Mouse (Mus musculus): ENCODE measurements at regions not wholly inside any gene's neighbourhood (a gene's known extent, or its start where the extent isn't known, plus 50 kb on each side); places are given as distances from the start of the nearest gene placed in this dataset.

GRCm38 (mm10) chr11:45265989-45266302, 585.9 kb upstream of the Clint1 start:
- DNase-seq (ENCODE audit: low spot score): peak; percentile 90

GRCm38 (mm10) chr11:45269215-45269614, 582.6 kb upstream of the Clint1 start:
- Histone ChIP-seq H3K27ac (replicated peaks; ENCODE audit: low read depth, low read length) (no peak overlapping the region), H3K36me3 (ENCODE audit: control insufficient read depth, insufficient read depth, low read length) (no peaks in the 10 kb centered on the region), H3K4me2 (replicated peaks; ENCODE audit: low read depth, low read length, severe bottlenecking) (no peak overlapping the region), H3K27me3 (ENCODE audit: control insufficient read depth, insufficient read depth, low read length) (no peaks in the 10 kb centered on the region), H3K4me3 (replicated peaks; ENCODE audit: low read length) (no peak overlapping the region), H3K9ac (ENCODE audit: low read depth, low read length, severe bottlenecking) (no peak overlapping the region), H3K4me1 (ENCODE audit: control insufficient read depth, insufficient read depth, low read length) (peaks cover 18% of the 10 kb centered on the region), H3K9me3 (ENCODE audit: control insufficient read depth, low read length) (no peaks in the 10 kb centered on the region)
- 80% methylated on average over 5 of the region's 5 CpGs for WGBS
- no peak for ATAC-seq (ENCODE audit: low FRiP score, low read depth)
- no peak for DNase-seq (ENCODE audit: low spot score)
- TF ChIP-seq POLR2A (IDR thresholded peaks at IDR 0.05; ENCODE audit: borderline replicate concordance, extremely low read depth, insufficient read depth, insufficient read length): no peak

More at GRCm38 (mm10) chr11:45265989-45266302, 585.9 kb upstream of the Clint1 start:
- TF ChIP-seq POLR2A (IDR thresholded peaks at IDR 0.05; ENCODE audit: borderline replicate concordance, extremely low read depth, insufficient read depth, insufficient read length): no peak
- no peaks in the 10 kb centered on the region for H3K27me3 ChIP-seq (ENCODE audit: control insufficient read depth, insufficient read depth, low read length)
- H3K27ac ChIP-seq (replicated peaks; ENCODE audit: low read depth, low read length): 0 out of 2 replicates have a peak overlapping the region, but pooled peaks have one; percentile 75
- peaks cover 23% of the 10 kb centered on the region for H3K4me1 ChIP-seq (ENCODE audit: control insufficient read depth, insufficient read depth, low read length)
- H3K9ac ChIP-seq (ENCODE audit: low read depth, low read length, severe bottlenecking): no peak overlapping the region
- H3K9me3 ChIP-seq (ENCODE audit: control insufficient read depth, low read length): no peaks in the 10 kb centered on the region
- H3K36me3 ChIP-seq (ENCODE audit: control insufficient read depth, insufficient read depth, low read length): no peaks in the 10 kb centered on the region
- H3K4me3 ChIP-seq (replicated peaks; ENCODE audit: low read length): no peak overlapping the region
- 58% methylated on average over 4 of the region's 4 CpGs for WGBS
- no peak overlapping the region for H3K4me2 ChIP-seq (replicated peaks; ENCODE audit: low read depth, low read length, severe bottlenecking)
- peak; percentile 66; the same call in 1 of the 2 replicates for ATAC-seq (ENCODE audit: low FRiP score, low read depth)

GRCm38 (mm10) chr11:45271206-45271605, 580.6 kb upstream of the Clint1 start:
- ATAC-seq (ENCODE audit: low FRiP score, low read depth): no peak
- DNase-seq (ENCODE audit: low spot score): no peak
- Histone ChIP-seq H3K27me3 (ENCODE audit: control insufficient read depth, insufficient read depth, low read length) (no peaks in the 10 kb centered on the region), H3K4me2 (replicated peaks; ENCODE audit: low read depth, low read length, severe bottlenecking) (no peak overlapping the region), H3K9ac (ENCODE audit: low read depth, low read length, severe bottlenecking) (no peak overlapping the region), H3K27ac (replicated peaks; ENCODE audit: low read depth, low read length) (no peak overlapping the region), H3K9me3 (ENCODE audit: control insufficient read depth, low read length) (no peaks in the 10 kb centered on the region), H3K4me3 (replicated peaks; ENCODE audit: low read length) (no peak overlapping the region), H3K4me1 (ENCODE audit: control insufficient read depth, insufficient read depth, low read length) (peaks cover 24% of the 10 kb centered on the region), H3K36me3 (ENCODE audit: control insufficient read depth, insufficient read depth, low read length) (no peaks in the 10 kb centered on the region)
- no peak for TF ChIP-seq POLR2A (IDR thresholded peaks at IDR 0.05; ENCODE audit: borderline replicate concordance, extremely low read depth, insufficient read depth, insufficient read length)
- WGBS: 49% methylated on average over 3 of the region's 3 CpGs

GRCm38 (mm10) chr11:45274446-45275119, 577.3 kb upstream of the Clint1 start:
- TF ChIP-seq POLR2A (IDR thresholded peaks at IDR 0.05; ENCODE audit: borderline replicate concordance, extremely low read depth, insufficient read depth, insufficient read length): no peak
- Histone ChIP-seq H3K4me3 (replicated peaks; ENCODE audit: low read length) (no peak overlapping the region), H3K27ac (replicated peaks; ENCODE audit: low read depth, low read length) (no peak overlapping the region; the same call in 1 of the 2 replicates), H3K9me3 (ENCODE audit: control insufficient read depth, low read length) (no peaks in the 10 kb centered on the region), H3K36me3 (ENCODE audit: control insufficient read depth, insufficient read depth, low read length) (no peaks in the 10 kb centered on the region), H3K4me2 (replicated peaks; ENCODE audit: low read depth, low read length, severe bottlenecking) (no peak overlapping the region), H3K4me1 (ENCODE audit: control insufficient read depth, insufficient read depth, low read length) (peaks cover 18% of the 10 kb centered on the region), H3K9ac (ENCODE audit: low read depth, low read length, severe bottlenecking) (no peak overlapping the region), H3K27me3 (ENCODE audit: control insufficient read depth, insufficient read depth, low read length) (no peaks in the 10 kb centered on the region)
- ATAC-seq (ENCODE audit: low FRiP score, low read depth): peak; percentile 69
- 61% methylated on average over 10 of the region's 10 CpGs for WGBS
- peak; percentile 48 for DNase-seq (ENCODE audit: low spot score)

- WGBS: 10% methylated on average over 3 of the region's 3 CpGs
- H3K4me1 ChIP-seq (ENCODE audit: control insufficient read depth, insufficient read depth, low read length): peaks cover 18% of the 10 kb centered on the region
- no peaks in the 10 kb centered on the region for H3K27me3 ChIP-seq (ENCODE audit: control insufficient read depth, insufficient read depth, low read length)
- DNase-seq (ENCODE audit: low spot score) (peak; percentile 88), ATAC-seq (ENCODE audit: low FRiP score, low read depth) (peak; percentile 70; the same call in 1 of the 2 replicates)
- no peaks in the 10 kb centered on the region for H3K9me3 ChIP-seq (ENCODE audit: control insufficient read depth, low read length)
- H3K27ac ChIP-seq (replicated peaks; ENCODE audit: low read depth, low read length): no peak overlapping the region
- no peak overlapping the region for H3K4me2 ChIP-seq (replicated peaks; ENCODE audit: low read depth, low read length, severe bottlenecking)
- H3K9ac ChIP-seq (ENCODE audit: low read depth, low read length, severe bottlenecking): no peak overlapping the region
- H3K4me3 ChIP-seq (replicated peaks; ENCODE audit: low read length): no peak overlapping the region
- TF ChIP-seq POLR2A (IDR thresholded peaks at IDR 0.05; ENCODE audit: borderline replicate concordance, extremely low read depth, insufficient read depth, insufficient read length): no peak
- H3K36me3 ChIP-seq (ENCODE audit: control insufficient read depth, insufficient read depth, low read length): no peaks in the 10 kb centered on the region
Observed at GRCm38 (mm10) chr11:45275170-45275569, 576.7 kb upstream of the Clint1 start.

Measured in limb, embryonic 14.5 days (tissue).